Mouse (Mus musculus): ENCODE measurements around the gene Fgf18. TPM values are rescaled to one million over a fixed set of nuclear protein-coding genes. Genes with fewer than 3 reads are reported as not detected.

Gene Fgf18
- polyA plus RNA-seq, 1 experiment from 2014 or later: 9.2 TPM

DNA sequence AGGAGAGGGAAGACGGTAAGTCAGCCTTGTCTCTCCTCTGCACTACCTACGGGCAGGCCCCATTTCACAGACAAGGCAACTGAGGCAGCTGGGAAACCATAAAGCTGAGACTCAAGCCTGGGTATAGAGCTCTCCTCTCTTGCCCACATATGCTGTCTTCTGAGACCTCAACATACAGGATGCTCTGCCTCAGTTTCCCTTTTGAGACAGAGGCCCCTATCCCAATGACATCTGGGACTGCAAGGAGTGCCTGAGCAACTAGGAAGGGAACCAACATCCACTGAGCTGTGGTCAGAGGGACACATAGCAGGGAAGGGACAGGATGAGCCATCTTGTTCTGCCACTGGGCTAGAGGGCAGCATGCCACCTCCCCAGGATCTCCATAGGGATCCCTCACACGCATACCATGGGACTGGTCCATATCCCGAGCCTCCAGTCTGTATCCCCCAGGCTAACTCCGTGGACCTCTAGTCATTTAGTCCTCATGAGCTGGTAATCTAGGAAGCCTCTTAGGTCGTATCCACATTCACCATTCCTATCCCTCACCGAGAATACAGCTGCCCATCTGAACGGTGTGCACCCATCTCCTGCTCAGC is 12.7 kb downstream of the Fgf18 start:
- no peaks in the 10 kb centered on the region for H3K36me3 ChIP-seq (ENCODE audit: control insufficient read depth, insufficient read depth)
- H3K9me3 ChIP-seq (replicated peaks; ENCODE audit: control insufficient read depth, low read length): no peaks in the 10 kb centered on the region
- H3K9ac ChIP-seq (ENCODE audit: low read length): no peak overlapping the region
- H3K4me1 ChIP-seq (ENCODE audit: control insufficient read depth, insufficient read depth, low read length): peaks cover 6% of the 10 kb centered on the region; the same call in 1 of the 2 replicates
- H3K4me3 ChIP-seq (ENCODE audit: low read length): no peak overlapping the region
- no peak overlapping the region for H3K4me2 ChIP-seq (ENCODE audit: low read depth, low read length)
- no peaks in the 10 kb centered on the region; the same call in 1 of the 2 replicates for H3K27me3 ChIP-seq (ENCODE audit: control insufficient read depth, insufficient read depth, low read length)
- H3K27ac ChIP-seq (ENCODE audit: low read length): no peak overlapping the region
- 84% methylated on average over 8 of the region's 8 CpGs for WGBS
- no peak for ATAC-seq (replicated peaks; ENCODE audit: extremely low read depth, insufficient read depth, low FRiP score)

DNA sequence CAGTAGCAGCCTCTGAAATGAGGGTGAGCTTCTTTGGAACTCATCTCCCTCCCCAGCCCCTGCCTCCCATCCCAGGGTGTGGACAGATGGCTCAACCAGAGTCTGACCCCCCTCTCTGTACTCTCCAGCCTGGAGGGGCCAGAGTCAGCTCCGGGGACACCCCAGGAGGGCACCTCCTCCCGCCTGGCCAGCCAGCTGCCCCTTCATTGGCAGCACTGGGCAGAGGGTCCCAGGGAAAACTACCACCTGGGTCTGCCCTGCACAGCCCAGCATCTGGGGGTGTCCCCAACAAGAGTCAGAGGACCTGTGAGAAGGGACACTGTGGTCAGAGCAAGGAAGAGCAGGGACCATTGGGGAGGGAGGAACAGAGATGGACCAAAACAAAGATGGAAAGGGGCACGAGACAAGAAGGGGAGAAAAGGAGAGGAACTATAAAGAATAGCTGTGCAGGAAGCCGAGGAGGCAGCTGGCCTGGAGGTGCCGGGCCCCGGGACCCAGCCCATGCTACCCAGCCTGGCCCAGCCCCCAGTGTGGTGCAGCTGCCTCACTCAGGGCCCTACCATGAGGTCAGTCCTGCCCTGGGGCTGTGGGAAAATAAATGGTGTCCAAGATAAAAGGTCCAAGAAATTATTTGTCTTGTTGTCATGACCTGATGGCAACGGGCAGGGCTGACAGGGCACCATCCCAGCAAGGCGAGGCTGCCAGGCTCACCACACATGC is 14.4 kb downstream of the Fgf18 start:
- Histone ChIP-seq H3K27me3 (ENCODE audit: control insufficient read depth, insufficient read depth, low read length) (no peaks in the 10 kb centered on the region; the same call in 1 of the 2 replicates), H3K9ac (ENCODE audit: low read length) (no peak overlapping the region), H3K9me3 (replicated peaks; ENCODE audit: control insufficient read depth, low read length) (peaks cover 4% of the 10 kb centered on the region), H3K4me3 (ENCODE audit: low read length) (no peak overlapping the region), H3K4me2 (ENCODE audit: low read depth, low read length) (no peak overlapping the region), H3K36me3 (ENCODE audit: control insufficient read depth, insufficient read depth) (no peaks in the 10 kb centered on the region), H3K27ac (ENCODE audit: low read length) (no peak overlapping the region), H3K4me1 (ENCODE audit: control insufficient read depth, insufficient read depth, low read length) (peaks cover 6% of the 10 kb centered on the region; the same call in 1 of the 2 replicates)
- 75% methylated on average over 8 of the region's 8 CpGs for WGBS
- ATAC-seq (replicated peaks; ENCODE audit: extremely low read depth, insufficient read depth, low FRiP score): no peak

- H3K4me1 ChIP-seq (ENCODE audit: control insufficient read depth, insufficient read depth, low read length): peaks cover 6% of the 10 kb centered on the region; the same call in 1 of the 2 replicates
These were observed 20.1 kb downstream of the Fgf18 start for GRCm38 (mm10) chr11:33127058-33127457.

GRCm38 (mm10) chr11:33122575-33123268 is 24.5 kb downstream of the Fgf18 start:
- 4% methylated on average over 37 of the region's 37 CpGs for WGBS
- peak; percentile 25; the same call in 1 of the 2 replicates for ATAC-seq (replicated peaks; ENCODE audit: extremely low read depth, insufficient read depth, low FRiP score)
- H3K4me2 ChIP-seq (ENCODE audit: low read depth, low read length): peak overlapping the region; percentile 68
- no peaks in the 10 kb centered on the region for H3K36me3 ChIP-seq (ENCODE audit: control insufficient read depth, insufficient read depth)
- H3K9me3 ChIP-seq (replicated peaks; ENCODE audit: control insufficient read depth, low read length): no peaks in the 10 kb centered on the region
- H3K27ac ChIP-seq (ENCODE audit: low read length): no peak overlapping the region
- peaks cover 6% of the 10 kb centered on the region; the same call in 1 of the 2 replicates for H3K4me1 ChIP-seq (ENCODE audit: control insufficient read depth, insufficient read depth, low read length)
- peak overlapping the region; percentile 44 for H3K4me3 ChIP-seq (ENCODE audit: low read length)
- H3K27me3 ChIP-seq (ENCODE audit: control insufficient read depth, insufficient read depth, low read length): peaks cover 16% of the 10 kb centered on the region; the same call in 1 of the 2 replicates
- peak overlapping the region; percentile 61 for H3K9ac ChIP-seq (ENCODE audit: low read length)

More at GRCm38 (mm10) chr11:33127058-33127457, 20.1 kb downstream of the Fgf18 start:
- peaks cover 4% of the 10 kb centered on the region for H3K9me3 ChIP-seq (replicated peaks; ENCODE audit: control insufficient read depth, low read length)
- no peak for ATAC-seq (replicated peaks; ENCODE audit: extremely low read depth, insufficient read depth, low FRiP score)
- H3K36me3 ChIP-seq (ENCODE audit: control insufficient read depth, insufficient read depth): no peaks in the 10 kb centered on the region
- no peak overlapping the region for H3K4me3 ChIP-seq (ENCODE audit: low read length)
- no peak overlapping the region for H3K27ac ChIP-seq (ENCODE audit: low read length)
- 0 out of 2 replicates have a peak, but pooled peaks cover 7% of the 10 kb centered on the region for H3K27me3 ChIP-seq (ENCODE audit: control insufficient read depth, insufficient read depth, low read length)
- no peak overlapping the region for H3K4me2 ChIP-seq (ENCODE audit: low read depth, low read length)
- H3K9ac ChIP-seq (ENCODE audit: low read length): no peak overlapping the region

DNA sequence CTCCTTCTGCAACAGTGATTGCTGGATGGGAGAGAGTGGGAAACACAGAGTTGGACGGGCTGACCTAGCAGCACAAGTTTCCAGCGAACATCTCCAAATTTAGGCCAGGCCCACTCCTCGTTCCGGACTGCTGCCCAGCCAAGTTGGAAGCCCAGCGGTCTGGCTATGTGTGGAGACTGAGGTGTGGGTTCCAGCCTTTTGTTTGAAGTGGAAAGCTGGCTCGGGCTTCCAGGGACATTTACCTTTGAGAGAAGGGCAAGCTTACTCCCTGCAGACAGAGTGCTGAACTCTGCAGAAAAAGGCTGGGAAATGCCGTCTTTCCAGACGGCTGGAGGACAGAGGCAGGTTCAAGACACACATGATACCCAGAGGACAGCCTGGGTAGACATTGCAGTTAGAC is 27.6 kb downstream of the Fgf18 start:
- Histone ChIP-seq H3K4me1 (ENCODE audit: control insufficient read depth, insufficient read depth, low read length) (peaks cover 6% of the 10 kb centered on the region; the same call in 1 of the 2 replicates), H3K4me2 (ENCODE audit: low read depth, low read length) (no peak overlapping the region), H3K36me3 (ENCODE audit: control insufficient read depth, insufficient read depth) (0 out of 2 replicates have a peak, but pooled peaks cover 4% of the 10 kb centered on the region), H3K9me3 (replicated peaks; ENCODE audit: control insufficient read depth, low read length) (no peaks in the 10 kb centered on the region), H3K27me3 (ENCODE audit: control insufficient read depth, insufficient read depth, low read length) (peaks cover 16% of the 10 kb centered on the region; the same call in 1 of the 2 replicates), H3K4me3 (ENCODE audit: low read length) (no peak overlapping the region), H3K9ac (ENCODE audit: low read length) (no peak overlapping the region), H3K27ac (ENCODE audit: low read length) (no peak overlapping the region)
- no peak for ATAC-seq (replicated peaks; ENCODE audit: extremely low read depth, insufficient read depth, low FRiP score)
- 72% methylated on average over 8 of the region's 8 CpGs for WGBS

- 0 out of 2 replicates have a peak, but pooled peaks cover 4% of the 10 kb centered on the region for H3K36me3 ChIP-seq (ENCODE audit: control insufficient read depth, insufficient read depth)
- WGBS: 81% methylated on average over 7 of the region's 7 CpGs
- peaks cover 16% of the 10 kb centered on the region; the same call in 1 of the 2 replicates for H3K27me3 ChIP-seq (ENCODE audit: control insufficient read depth, insufficient read depth, low read length)
These were observed 28.1 kb downstream of the Fgf18 start for GRCm38 (mm10) chr11:33119116-33119515.

GRCm38 (mm10) chr11:33118480-33118879 is 28.7 kb downstream of the Fgf18 start:
- WGBS: 61% methylated on average over 6 of the region's 6 CpGs
- H3K4me2 ChIP-seq (ENCODE audit: low read depth, low read length): no peak overlapping the region

More at GRCm38 (mm10) chr11:33119116-33119515, 28.1 kb downstream of the Fgf18 start:
- no peaks in the 10 kb centered on the region for H3K9me3 ChIP-seq (replicated peaks; ENCODE audit: control insufficient read depth, low read length)
- H3K9ac ChIP-seq (ENCODE audit: low read length): no peak overlapping the region
- no peak for ATAC-seq (replicated peaks; ENCODE audit: extremely low read depth, insufficient read depth, low FRiP score)
- no peak overlapping the region for H3K27ac ChIP-seq (ENCODE audit: low read length)
- no peak overlapping the region for H3K4me3 ChIP-seq (ENCODE audit: low read length)
- peaks cover 6% of the 10 kb centered on the region; the same call in 1 of the 2 replicates for H3K4me1 ChIP-seq (ENCODE audit: control insufficient read depth, insufficient read depth, low read length)
- no peak overlapping the region for H3K4me2 ChIP-seq (ENCODE audit: low read depth, low read length)

DNA sequence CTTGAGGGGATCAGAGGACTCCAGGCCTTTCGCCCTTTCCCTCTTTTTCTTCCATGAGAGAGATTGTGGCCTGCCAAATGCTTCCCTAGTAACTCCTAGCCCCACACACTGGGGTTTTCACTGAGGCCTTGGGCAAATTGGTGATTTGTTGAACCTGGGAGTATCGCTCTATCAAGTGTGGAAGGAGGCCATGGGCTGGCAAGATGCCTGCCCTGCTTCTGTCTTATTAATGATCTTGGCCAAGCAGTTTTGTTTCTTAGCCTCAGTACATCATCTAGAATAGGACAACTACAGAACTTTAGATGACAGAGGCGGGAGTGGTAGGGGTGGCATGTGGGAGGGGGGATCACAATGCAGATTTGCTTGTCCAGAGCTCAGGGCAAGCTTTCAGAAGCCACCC is 31.4 kb downstream of the Fgf18 start:
- Histone ChIP-seq H3K4me1 (ENCODE audit: control insufficient read depth, insufficient read depth, low read length) (no peaks in the 10 kb centered on the region), H3K9ac (ENCODE audit: low read length) (no peak overlapping the region), H3K9me3 (replicated peaks; ENCODE audit: control insufficient read depth, low read length) (no peaks in the 10 kb centered on the region), H3K27me3 (ENCODE audit: control insufficient read depth, insufficient read depth, low read length) (peaks cover 4% of the 10 kb centered on the region; the same call in 1 of the 2 replicates), H3K4me3 (ENCODE audit: low read length) (no peak overlapping the region), H3K36me3 (ENCODE audit: control insufficient read depth, insufficient read depth) (0 out of 2 replicates have a peak, but pooled peaks cover 4% of the 10 kb centered on the region), H3K27ac (ENCODE audit: low read length) (no peak overlapping the region), H3K4me2 (ENCODE audit: low read depth, low read length) (no peak overlapping the region)
- ATAC-seq (replicated peaks; ENCODE audit: extremely low read depth, insufficient read depth, low FRiP score): no peak
- WGBS: 80% methylated on average over 3 of the region's 3 CpGs

More at GRCm38 (mm10) chr11:33118480-33118879, 28.7 kb downstream of the Fgf18 start:
- Histone ChIP-seq H3K27ac (ENCODE audit: low read length) (no peak overlapping the region), H3K4me1 (ENCODE audit: control insufficient read depth, insufficient read depth, low read length) (peaks cover 6% of the 10 kb centered on the region; the same call in 1 of the 2 replicates), H3K36me3 (ENCODE audit: control insufficient read depth, insufficient read depth) (0 out of 2 replicates have a peak, but pooled peaks cover 4% of the 10 kb centered on the region), H3K27me3 (ENCODE audit: control insufficient read depth, insufficient read depth, low read length) (peaks cover 15% of the 10 kb centered on the region; the same call in 1 of the 2 replicates), H3K4me3 (ENCODE audit: low read length) (no peak overlapping the region), H3K9ac (ENCODE audit: low read length) (no peak overlapping the region), H3K9me3 (replicated peaks; ENCODE audit: control insufficient read depth, low read length) (no peaks in the 10 kb centered on the region)
- ATAC-seq (replicated peaks; ENCODE audit: extremely low read depth, insufficient read depth, low FRiP score): no peak
